Mouse (Mus musculus): ENCODE measurements at regions not wholly inside any gene's neighbourhood (a gene's known extent, or its start where the extent isn't known, plus 50 kb on each side); places are given as distances from the start of the nearest gene placed in this dataset.

GRCm38 (mm10) chr13:112058218-112058617, 230.0 kb upstream of the Ankrd55 start:
- intact Hi-C loops (cut with DNase I): no loop called here
- no peak for DNase-seq

- intact Hi-C loops (cut with DNase I): no loop called here
- DNase-seq: no peak
Measured at GRCm38 (mm10) chr13:112058771-112059170, 229.5 kb upstream of the Ankrd55 start.

- no peak for DNase-seq
- intact Hi-C loops (cut with DNase I): no loop called here
Measured at GRCm38 (mm10) chr13:112062024-112062423, 226.2 kb upstream of the Ankrd55 start.

- intact Hi-C loops (cut with DNase I): no loop called here
- DNase-seq: no peak
Measured at GRCm38 (mm10) chr13:112063409-112064111, 224.7 kb upstream of the Ankrd55 start.

- intact Hi-C loops (cut with DNase I): no loop called here
- no peak for DNase-seq
Measured at GRCm38 (mm10) chr13:112064681-112065080, 223.6 kb upstream of the Ankrd55 start.

- DNase-seq: peak in 1 of 2 experiments; percentile 22
- intact Hi-C loops (cut with DNase I): no loop called here
Measured at GRCm38 (mm10) chr13:112067066-112067847, 221.0 kb upstream of the Ankrd55 start.

- intact Hi-C loops (cut with DNase I): no loop called here
- DNase-seq: no peak
Measured at GRCm38 (mm10) chr13:112070757-112071156, 217.5 kb upstream of the Ankrd55 start.

- DNase-seq: no peak
Measured at GRCm38 (mm10) chr13:112071209-112071955, 216.9 kb upstream of the Ankrd55 start.

GRCm38 (mm10) chr13:112071956-112072314, 216.3 kb upstream of the Ankrd55 start:
- intact Hi-C loops (cut with DNase I): no loop called here
- DNase-seq: no peak

More at GRCm38 (mm10) chr13:112071209-112071955, 216.9 kb upstream of the Ankrd55 start:
- intact Hi-C loops (cut with DNase I): no loop called here

- intact Hi-C loops (cut with DNase I): no loop called here
- no peak for DNase-seq
Measured at GRCm38 (mm10) chr13:112073519-112074406, 214.5 kb upstream of the Ankrd55 start.

- DNase-seq: no peak
- intact Hi-C loops (cut with DNase I): no loop called here
Measured at GRCm38 (mm10) chr13:112075847-112076479, 212.3 kb upstream of the Ankrd55 start.

GRCm38 (mm10) chr13:112078088-112078487, 210.2 kb upstream of the Ankrd55 start:
- intact Hi-C loops (cut with DNase I): no loop called here
- no peak for DNase-seq

- no peak for DNase-seq
- intact Hi-C loops (cut with DNase I): no loop called here
Measured at GRCm38 (mm10) chr13:112081935-112082334, 206.3 kb upstream of the Ankrd55 start.

GRCm38 (mm10) chr13:112084484-112085278, 203.6 kb upstream of the Ankrd55 start:
- no peak for DNase-seq
- intact Hi-C loops (cut with DNase I): no loop called here

GRCm38 (mm10) chr13:112088312-112088771, 199.9 kb upstream of the Ankrd55 start:
- no peak for DNase-seq
- intact Hi-C loops (cut with DNase I): no loop called here

GRCm38 (mm10) chr13:112090737-112091136, 197.5 kb upstream of the Ankrd55 start:
- intact Hi-C loops (cut with DNase I): no loop called here
- DNase-seq: no peak

- no peak for DNase-seq
- intact Hi-C loops (cut with DNase I): no loop called here
Measured at GRCm38 (mm10) chr13:112095595-112096139, 192.6 kb upstream of the Ankrd55 start.

- intact Hi-C loops (cut with DNase I): no loop called here
- DNase-seq: no peak
Measured at GRCm38 (mm10) chr13:112099953-112100591, 188.2 kb upstream of the Ankrd55 start.
